In genomic region chr17:75779770-75780169, GRCm38 (mm10) we compare ENCODE assay signal across 11 mouse cellular contexts.
DNase-seq lines count a peak whose midpoint lies in the region; ATAC-seq and TF ChIP-seq lines count a peak whose summit lies in the region.
"Had no signal": no experiment of that assay in that cellular context is flagged by ENCODE, and none has a peak within 500 bp of the region (broad histone marks: within the 10 kb centered on the region; RNA-seq: fewer than 3 reads in every experiment).

No protein-coding gene starts in this region.

- no peak overlapping the region for H3K9ac ChIP-seq in kidney, postnatal 0 days (ENCODE audit: low read depth, low read length)
- H3K9ac ChIP-seq: hindbrain, embryonic 15.5 days had no signal

- TF ChIP-seq CTCF in kidney, postnatal 0 days (IDR thresholded peaks at IDR 0.05; ENCODE audit: low read depth), result peak; percentile 65
- TF ChIP-seq CTCF in cerebellum, adult 2 months (IDR thresholded peaks at IDR 0.05; ENCODE audit: borderline replicate concordance, insufficient read depth, low read depth, low read length), result no peak

- 48% methylated on average over 2 of the region's 2 CpGs for WGBS in kidney, postnatal 0 days
- WGBS in cerebellum, adult 2 months, result 50% methylated on average over 2 of the region's 2 CpGs

- no peak for TF ChIP-seq POLR2A in cerebellum, adult 2 months (IDR thresholded peaks at IDR 0.05; ENCODE audit: borderline replicate concordance, insufficient read depth, low read length)

- ATAC-seq in kidney, postnatal 0 days (replicated peaks; ENCODE audit: low FRiP score, low read depth), result no peak
- ATAC-seq in common myeloid progenitor, adult 5-6 weeks (replicated peaks; ENCODE audit: low read depth, poor library complexity, severe bottlenecking), result 0 out of 2 replicates have a peak, but pooled peaks have one; percentile 45
- ATAC-seq in megakaryocyte-erythroid progenitor cell, adult 5-6 weeks (replicated peaks; ENCODE audit: low FRiP score, low TSS enrichment, poor library complexity, severe bottlenecking), result peak; percentile 61; the same call in 1 of the 2 replicates

- H3K27me3 ChIP-seq in kidney, postnatal 0 days (ENCODE audit: insufficient read depth, low read length), result no peaks in the 10 kb centered on the region
- H3K27me3 ChIP-seq in cerebellum, adult 2 months (ENCODE audit: control insufficient read depth, insufficient read depth, low read length), result no peaks in the 10 kb centered on the region
- H3K27me3 ChIP-seq: hindbrain, embryonic 15.5 days had no signal

- no peak overlapping the region for H3K4me2 ChIP-seq in kidney, postnatal 0 days (ENCODE audit: low read length)
- H3K4me2 ChIP-seq: hindbrain, embryonic 15.5 days had no signal

- DNase-seq in kidney, postnatal 0 days (ENCODE audit: low spot score), result peak; percentile 12
- DNase-seq in kidney, adult 11 months, result no peak
- peak; percentile 8 to 22 for DNase-seq in right cerebral cortex, adult 2 months (ENCODE audit: low spot score in 2 of 2)
- DNase-seq in right cerebral cortex, postnatal 25 days, result no peak
- DNase-seq in cerebellum, adult 2 months, result no peak
- no peak for DNase-seq in ovary, postnatal 10 days (ENCODE audit: low spot score)
- DNase-seq: heart, adult 11 months had no signal

- no peak overlapping the region for H3K4me3 ChIP-seq in kidney, postnatal 0 days (replicated peaks; ENCODE audit: low read depth, low read length)
- no peak overlapping the region for H3K4me3 ChIP-seq in cerebellum, adult 2 months (replicated peaks; ENCODE audit: insufficient read depth, low read depth, low read length)
- H3K4me3 ChIP-seq: hindbrain, embryonic 15.5 days had no signal

- no peak overlapping the region for H3K27ac ChIP-seq in kidney, postnatal 0 days
- no peak overlapping the region for H3K27ac ChIP-seq in cerebellum, adult 2 months (ENCODE audit: insufficient read depth, low read length)
- H3K27ac ChIP-seq: hindbrain, embryonic 15.5 days; macrophage had no signal

- H3K9me3 ChIP-seq in kidney, postnatal 0 days (replicated peaks; ENCODE audit: low read length), result no peaks in the 10 kb centered on the region
- H3K9me3 ChIP-seq: hindbrain, embryonic 15.5 days had no signal

- no peaks in the 10 kb centered on the region for H3K4me1 ChIP-seq in kidney, postnatal 0 days (replicated peaks; ENCODE audit: insufficient read depth, low read length)
- no peaks in the 10 kb centered on the region for H3K4me1 ChIP-seq in cerebellum, adult 2 months (ENCODE audit: control insufficient read depth, insufficient read depth, low read length)
- H3K4me1 ChIP-seq: hindbrain, embryonic 15.5 days had no signal

- H3K36me3 ChIP-seq in kidney, postnatal 0 days (ENCODE audit: insufficient read depth, low read length), result no peaks in the 10 kb centered on the region
- H3K36me3 ChIP-seq: hindbrain, embryonic 15.5 days had no signal

Comparison
In these comparisons a context has a peak if more than half of its experiments do, and no peak if none do; other contexts are left out.
1. DNase-seq: peak in kidney, postnatal 0 days (single experiment) and right cerebral cortex, adult 2 months (2 of 2); none in kidney, adult 11 months (single experiment), right cerebral cortex, postnatal 25 days (single experiment), cerebellum, adult 2 months (0 of 2) and ovary, postnatal 10 days (single experiment).